Mouse (Mus musculus) stomach, embryonic 16.5 days (tissue): ENCODE data around the gene Patz1. TPM values are rescaled to one million over a fixed set of nuclear protein-coding genes. Genes with fewer than 3 reads are reported as not detected.

ENCODE experiments used
- ATAC-seq: fragments of 200-750 bp; cut with Nextera tagmentation; 2 replicates; pipeline ENCODE4 v1.8.0; 2017; ENCODE audit warnings: moderate number of reproducible peaks, moderate TSS enrichment; ENCODE audit not compliant: insufficient read depth, low FRiP score
- H3K27ac ChIP-seq: fragments of 300-500 bp; sonication (generic); 2 replicates; pipeline ENCODE4 v1.5.1; 2014; ENCODE audit warnings: low read length
- H3K27me3 ChIP-seq: fragments of 300-500 bp; sonication (generic); 2 replicates; pipeline ENCODE4 v1.6.1; 2014; ENCODE audit warnings: low read length, control low read depth, mixed read lengths; ENCODE audit not compliant: control insufficient read depth, insufficient read depth
- H3K36me3 ChIP-seq: fragments of 300-500 bp; sonication (generic); 2 replicates; pipeline ENCODE4 v1.6.1; 2014; ENCODE audit warnings: low read length; ENCODE audit not compliant: control insufficient read depth, insufficient read depth
- H3K4me1 ChIP-seq: fragments of 300-500 bp; sonication (generic); 2 replicates; pipeline ENCODE4 v1.6.1; 2014; ENCODE audit warnings: low read length, control low read depth, mixed read lengths; ENCODE audit not compliant: control insufficient read depth, insufficient read depth
- H3K4me2 ChIP-seq: fragments of 300-500 bp; sonication (generic); 2 replicates; pipeline ENCODE4 v1.6.1; 2014; ENCODE audit warnings: low read depth, low read length, mixed read lengths
- H3K4me3 ChIP-seq: fragments of 300-500 bp; sonication (generic); replicated peaks from 2 replicates; pipeline ENCODE4 v1.5.1; 2014; ENCODE audit warnings: mild to moderate bottlenecking, low read length
- H3K9ac ChIP-seq: fragments of 300-500 bp; sonication (generic); 2 replicates; pipeline ENCODE4 v1.6.1; 2014; ENCODE audit warnings: low read length
- H3K9me3 ChIP-seq: fragments of 300-500 bp; sonication (generic); replicated peaks from 2 replicates; pipeline ENCODE4 v1.6.1; 2016; ENCODE audit warnings: low read length, control low read depth; ENCODE audit not compliant: control insufficient read depth
- WGBS: fragments of 180-500 bp; shearing (Covaris S2); extraction: QIAGEN DNeasy Blood & Tissue Kit; methylation state at CpG from one replicate; pipeline ENCODE4 v1.1.7; 2014; 5-methylcytosine and 5-hydroxymethylcytosine counted together
- polyA plus RNA-seq: library from polyadenylated mRNA; unstranded; fragments of >200 nt; fragmentation: Nextera tagmentation; extraction: Ambion mirVana; gene quantifications from 2 replicates; pipeline ENCODE4 v1.2.1, GENCODE M21; 2015

Patz1 gene
- polyA plus RNA-seq, result 26.1 and 26.5 TPM in 2 replicates

DNA sequence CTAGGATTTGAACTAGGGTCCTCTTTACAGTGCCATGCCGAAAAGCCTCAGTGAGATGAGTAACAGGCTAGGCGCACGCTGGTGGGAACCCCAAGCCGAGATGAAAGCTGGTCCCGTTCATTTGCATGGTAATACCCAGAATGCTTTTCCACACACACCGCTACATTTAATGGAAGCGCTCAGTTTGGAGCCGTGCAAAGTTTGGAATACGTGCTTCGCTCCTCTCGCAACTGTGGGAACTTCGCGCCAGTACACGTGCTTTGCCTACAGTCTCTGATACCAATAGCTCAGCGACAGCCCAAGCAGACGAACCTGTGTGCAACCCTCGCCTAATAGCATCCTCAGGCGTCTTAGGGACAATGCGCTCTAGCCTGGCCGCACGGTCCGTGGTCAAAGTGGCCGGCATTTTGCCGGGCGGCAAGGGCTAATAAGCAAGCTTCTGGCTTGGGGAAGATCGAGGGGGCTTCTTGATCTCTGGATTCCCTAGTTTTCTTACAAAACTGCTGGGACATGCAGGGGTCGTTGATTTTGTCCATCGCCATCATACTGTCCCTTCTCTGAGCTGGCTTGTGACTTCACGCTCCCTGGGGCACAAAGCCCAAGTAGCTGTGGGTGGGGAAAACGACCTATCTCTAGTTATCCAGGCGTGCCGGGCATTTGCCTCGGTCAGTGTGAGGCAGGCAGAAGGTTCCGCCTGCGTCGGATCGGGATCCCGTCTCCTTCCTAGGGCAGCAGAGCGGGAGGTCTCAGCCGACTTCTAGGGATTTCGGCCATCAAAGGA, at the start of gene Patz1:
Patz1 (plus strand) TSS at position 354 of the 781 bp plus-strand sequence.
- Histone ChIP-seq H3K27me3 (no peaks in the 10 kb centered on the region), H3K9me3 (no peaks in the 10 kb centered on the region), H3K4me3 (peak within 1 kb of the TSS; percentile 85), H3K9ac (peak within 1 kb of the TSS; percentile 99), H3K4me2 (peak within 1 kb of the TSS; percentile 97), H3K4me1 (peaks cover 28% of the 10 kb centered on the region), H3K27ac (peak within 1 kb of the TSS; percentile 100), H3K36me3 (no peaks in the 10 kb centered on the region)
- peak; percentile 14; the same call in 1 of the 2 replicates for ATAC-seq
- WGBS, result under 1% methylated on average over 41 of the region's 41 CpGs

DNA sequence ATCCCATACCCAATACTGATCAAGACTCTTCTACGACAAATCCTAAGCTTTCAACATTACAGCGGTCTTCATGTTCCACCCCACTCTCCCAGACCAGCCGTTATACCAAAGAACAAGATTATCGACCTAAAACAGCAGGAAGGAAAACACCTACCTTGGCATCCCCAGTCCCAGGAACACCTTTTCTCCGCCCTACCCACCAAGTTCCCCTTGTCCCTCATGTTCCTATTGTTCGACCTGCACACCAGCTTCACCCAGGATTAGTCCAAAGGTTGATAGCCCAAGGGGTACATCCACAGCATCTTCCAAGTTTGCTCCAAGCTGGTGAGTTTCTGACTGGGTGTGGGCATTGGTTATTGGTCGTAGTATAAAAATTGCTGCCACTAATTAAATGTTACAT, 46.3 kb upstream of the Patz1 start:
- ATAC-seq, result no peak
- Histone ChIP-seq H3K4me3 (no peak overlapping the region), H3K9me3 (no peaks in the 10 kb centered on the region), H3K4me2 (no peak overlapping the region), H3K36me3 (peaks cover 52% of the 10 kb centered on the region), H3K9ac (no peak overlapping the region), H3K27me3 (no peaks in the 10 kb centered on the region), H3K27ac (no peak overlapping the region), H3K4me1 (no peaks in the 10 kb centered on the region)
- WGBS, result 93% methylated on average over 7 of the region's 7 CpGs

DNA sequence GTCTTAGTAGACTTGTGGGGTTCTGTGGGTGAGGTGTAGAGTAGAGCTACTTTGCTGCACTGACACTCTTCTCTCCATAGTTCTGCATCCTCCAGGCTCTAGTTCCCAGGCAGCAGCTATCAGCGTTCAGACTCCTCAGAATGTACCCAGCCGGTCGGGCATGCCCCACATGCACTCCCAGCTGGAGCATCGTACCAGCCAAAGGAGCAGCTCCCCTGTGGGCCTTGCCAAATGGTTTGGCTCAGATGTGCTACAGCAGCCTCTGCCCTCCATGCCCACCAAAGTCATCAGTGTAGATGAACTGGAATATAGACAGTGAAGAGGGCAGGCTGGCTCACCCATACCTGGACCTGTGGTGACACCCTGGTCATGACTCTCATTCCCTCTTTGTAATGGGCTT, 44.9 kb upstream of the Patz1 start:
- H3K4me3 ChIP-seq, result no peak overlapping the region
- H3K4me2 ChIP-seq, result no peak overlapping the region
- no peaks in the 10 kb centered on the region for H3K9me3 ChIP-seq
- no peak for ATAC-seq
- no peak overlapping the region for H3K27ac ChIP-seq
- H3K36me3 ChIP-seq, result peaks cover 51% of the 10 kb centered on the region
- H3K9ac ChIP-seq, result no peak overlapping the region
- no peaks in the 10 kb centered on the region for H3K27me3 ChIP-seq
- H3K4me1 ChIP-seq, result no peaks in the 10 kb centered on the region
- WGBS, result 82% methylated on average over 4 of the region's 4 CpGs

DNA sequence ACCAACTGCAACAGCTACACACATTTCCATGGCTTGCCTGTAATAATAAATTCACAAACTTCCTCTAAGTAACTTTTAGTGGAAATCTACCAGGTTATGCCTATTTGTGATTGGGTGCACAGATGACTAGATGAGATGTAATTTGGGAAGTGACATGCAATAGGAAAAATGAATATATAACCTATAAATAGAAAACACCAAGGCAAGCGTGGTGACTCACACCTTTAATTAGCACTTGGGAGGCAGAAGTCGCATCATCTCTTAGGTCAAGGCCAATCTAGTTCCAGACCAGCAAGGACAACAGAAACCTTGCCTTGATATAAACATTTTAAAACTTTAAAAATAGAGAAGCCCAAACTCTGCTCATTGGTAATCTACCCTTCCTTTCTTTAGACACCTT, 41.3 kb upstream of the Patz1 start:
- H3K27me3 ChIP-seq, result no peaks in the 10 kb centered on the region
- H3K4me2 ChIP-seq, result no peak overlapping the region
- 86% methylated on average over 2 of the region's 2 CpGs for WGBS
- H3K4me3 ChIP-seq, result no peak overlapping the region
- H3K27ac ChIP-seq, result no peak overlapping the region
- no peaks in the 10 kb centered on the region for H3K9me3 ChIP-seq
- peaks cover 47% of the 10 kb centered on the region for H3K36me3 ChIP-seq
- H3K4me1 ChIP-seq, result no peaks in the 10 kb centered on the region
- no peak overlapping the region for H3K9ac ChIP-seq
- ATAC-seq, result no peak

DNA sequence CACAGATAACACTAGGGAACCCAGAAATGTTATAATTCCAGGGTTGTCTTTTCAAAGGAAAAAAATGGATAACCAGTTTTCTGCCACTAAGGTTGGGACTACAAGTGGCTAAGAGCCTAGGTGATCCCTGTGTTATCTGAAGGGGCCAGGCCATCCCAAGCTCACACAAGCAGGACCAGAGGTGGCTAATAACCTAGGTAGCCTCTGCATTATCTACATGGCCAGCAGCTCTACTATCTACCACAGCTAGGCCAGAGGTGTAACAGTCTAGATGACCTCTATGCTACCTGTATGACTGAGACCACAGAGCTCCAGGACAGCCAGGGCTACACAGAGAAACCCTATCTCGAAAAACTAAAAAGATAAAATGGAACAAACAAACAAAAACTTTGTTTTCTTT, 29.1 kb upstream of the Patz1 start:
- peaks cover 20% of the 10 kb centered on the region for H3K36me3 ChIP-seq
- no peak for ATAC-seq
- peaks cover under 1% of the 10 kb centered on the region; the same call in 1 of the 2 replicates for H3K4me1 ChIP-seq
- H3K27me3 ChIP-seq, result no peaks in the 10 kb centered on the region
- H3K9me3 ChIP-seq, result no peaks in the 10 kb centered on the region
- no peak overlapping the region for H3K27ac ChIP-seq
- H3K4me2 ChIP-seq, result no peak overlapping the region
- WGBS, result 91% methylated on average over 1 of the region's 1 CpGs
- no peak overlapping the region for H3K9ac ChIP-seq
- H3K4me3 ChIP-seq, result no peak overlapping the region

DNA sequence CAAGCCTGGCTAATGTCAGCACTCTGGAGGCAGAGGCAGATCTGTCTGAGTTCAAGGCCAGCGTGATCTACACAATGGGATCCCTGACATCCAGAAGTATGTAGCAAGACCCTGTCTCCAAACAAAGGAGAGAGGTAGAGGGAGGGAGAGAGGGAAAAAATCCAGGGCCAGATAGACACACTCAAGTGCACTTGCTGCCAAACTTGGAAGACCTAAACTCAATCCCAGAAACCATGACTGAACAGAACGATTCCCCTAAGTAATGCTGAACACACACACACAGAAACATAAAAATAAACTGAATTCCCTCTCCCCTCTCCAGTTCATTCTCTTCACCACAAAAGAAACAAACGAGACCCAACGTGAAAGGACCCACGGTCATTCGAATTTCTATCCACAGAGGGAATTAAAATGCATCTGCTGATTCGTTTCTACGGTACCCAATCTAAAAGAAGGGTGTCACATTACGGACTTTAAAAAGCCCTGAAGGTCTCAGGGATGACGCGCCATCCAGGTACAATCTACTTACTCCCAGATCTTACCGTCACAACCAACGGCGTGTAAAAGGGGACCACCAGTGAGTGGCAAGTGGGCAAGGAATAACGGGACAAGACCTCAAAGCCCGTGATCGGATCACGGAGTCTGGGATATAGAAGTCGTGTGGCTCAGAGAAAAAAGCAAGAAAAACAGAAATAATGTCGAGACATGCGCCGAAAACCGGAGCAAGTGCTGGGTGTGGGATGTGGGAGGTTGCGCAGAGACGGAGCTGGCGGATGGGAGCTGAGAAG, 23.2 kb upstream of the Patz1 start:
- peaks cover 12% of the 10 kb centered on the region for H3K4me1 ChIP-seq
- WGBS, result 1% methylated on average over 26 of the region's 26 CpGs
- peak overlapping the region; percentile 85 for H3K4me2 ChIP-seq
- H3K27ac ChIP-seq, result peak overlapping the region; percentile 92
- no peaks in the 10 kb centered on the region for H3K27me3 ChIP-seq
- H3K9ac ChIP-seq, result peak overlapping the region; percentile 98
- ATAC-seq, result no peak
- H3K4me3 ChIP-seq, result peak overlapping the region; percentile 94
- peaks cover 4% of the 10 kb centered on the region; the same call in 1 of the 2 replicates for H3K36me3 ChIP-seq
- no peaks in the 10 kb centered on the region for H3K9me3 ChIP-seq

DNA sequence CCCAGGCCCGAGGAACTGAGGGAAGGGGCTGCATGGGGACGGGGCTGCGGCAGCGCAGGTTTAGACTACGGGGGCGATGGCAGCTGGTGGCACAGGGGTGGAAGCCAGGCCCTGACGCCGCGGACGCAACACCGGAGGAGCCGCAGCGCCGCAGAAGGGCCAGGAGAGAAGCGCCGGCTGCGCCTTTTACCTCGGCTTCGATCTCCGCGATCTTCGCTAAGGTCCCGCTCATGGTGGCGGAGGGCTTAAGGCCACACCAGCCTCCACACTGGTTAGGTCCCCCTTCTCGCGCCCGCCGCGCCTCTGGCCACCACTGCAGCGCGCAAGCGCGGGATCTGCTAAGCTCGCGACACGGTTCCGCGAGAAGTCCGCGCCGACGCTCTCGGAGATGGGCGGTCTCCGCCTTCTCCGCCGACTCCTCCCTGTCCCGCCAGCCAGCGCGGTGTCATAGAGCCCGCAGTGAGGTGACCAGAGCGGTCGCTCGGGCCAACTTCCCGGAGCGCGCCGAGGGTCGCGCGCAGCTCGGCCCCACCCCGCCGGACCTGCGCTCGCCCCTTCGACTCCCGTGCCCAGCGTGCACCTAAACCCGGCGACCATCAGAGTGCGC, 22.5 kb upstream of the Patz1 start, which contains the start of gene Drg1:
Drg1 (minus strand) TSS at position 337 of the 607 bp plus-strand sequence.
- no peaks in the 10 kb centered on the region for H3K27me3 ChIP-seq
- H3K4me3 ChIP-seq, result peak within 1 kb of the TSS; percentile 94
- H3K27ac ChIP-seq, result peak within 1 kb of the TSS; percentile 92
- ATAC-seq, result peak; percentile 100
- peak within 1 kb of the TSS; percentile 85 for H3K4me2 ChIP-seq
- no peaks in the 10 kb centered on the region for H3K9me3 ChIP-seq
- WGBS, result under 1% methylated on average over 70 of the region's 72 CpGs
- H3K4me1 ChIP-seq, result peaks cover 12% of the 10 kb centered on the region
- H3K9ac ChIP-seq, result peak within 1 kb of the TSS; percentile 98
- peaks cover 2% of the 10 kb centered on the region; the same call in 1 of the 2 replicates for H3K36me3 ChIP-seq

DNA sequence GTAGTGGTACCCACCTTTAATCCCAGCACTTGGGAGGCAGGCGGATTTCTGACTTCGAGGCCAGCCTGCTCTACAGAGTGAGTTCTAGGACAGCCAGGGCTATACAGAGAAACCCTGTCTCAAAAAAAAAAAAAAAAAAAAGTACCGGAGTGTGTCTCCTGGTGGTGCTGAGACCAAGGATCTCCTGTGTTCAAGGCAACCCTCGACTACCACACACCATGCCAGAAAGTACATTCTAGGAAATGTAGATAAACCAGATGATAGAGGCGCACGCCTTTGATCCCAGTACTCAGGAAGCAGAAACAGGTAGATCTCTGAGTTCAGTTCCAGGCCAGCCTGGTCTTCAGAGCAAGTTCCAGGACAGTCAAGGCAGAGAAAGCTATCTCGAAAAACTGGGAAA, 21.5 kb upstream of the Patz1 start:
- ATAC-seq, result no peak
- H3K4me3 ChIP-seq, result peak overlapping the region; percentile 94
- 47% methylated on average over 7 of the region's 7 CpGs for WGBS

More for the DNA sequence above, 21.5 kb upstream of the Patz1 start:
- Histone ChIP-seq H3K27ac (no peak overlapping the region), H3K9ac (peak overlapping the region; percentile 98), H3K27me3 (no peaks in the 10 kb centered on the region), H3K36me3 (no peaks in the 10 kb centered on the region), H3K9me3 (no peaks in the 10 kb centered on the region), H3K4me2 (peak overlapping the region; percentile 60), H3K4me1 (peaks cover 12% of the 10 kb centered on the region)
